Mouse (Mus musculus) midbrain, embryonic 14.5 days (tissue): Measurements from ENCODE around the gene Clic6. TPM values are rescaled to one million over a fixed set of nuclear protein-coding genes. Genes with fewer than 3 reads are reported as not detected.
A peak's percentile ranks its signal among the peaks of the same experiment; 100 is the strongest.

ENCODE experiments used
- ATAC-seq: fragments of 200-750 bp; cut with Nextera tagmentation; 2 replicates; pipeline ENCODE4 v1.8.0; 2017; ENCODE audit warnings: moderate number of reproducible peaks, moderate library complexity; ENCODE audit not compliant: low FRiP score, low TSS enrichment
- DNase-seq: peaks from one replicate; pipeline ENCODE4 v3.0.0-alpha.2; 2015
- H3K27ac ChIP-seq: fragments of 300-500 bp; sonication (generic); replicated peaks from 2 replicates; pipeline ENCODE4 v1.5.1; 2014; ENCODE audit warnings: mild to moderate bottlenecking, low read depth, low read length, moderate library complexity
- H3K27me3 ChIP-seq: fragments of 300-500 bp; sonication (generic); 2 replicates; pipeline ENCODE4 v1.6.1; 2014; ENCODE audit warnings: low read length, control low read depth, mixed read lengths; ENCODE audit not compliant: control insufficient read depth, insufficient read depth
- H3K36me3 ChIP-seq: fragments of 300-500 bp; sonication (generic); 2 replicates; pipeline ENCODE4 v1.6.1; 2014; ENCODE audit warnings: low read length, control low read depth; ENCODE audit not compliant: control insufficient read depth, insufficient read depth
- H3K4me1 ChIP-seq: fragments of 300-500 bp; sonication (generic); 2 replicates; pipeline ENCODE4 v1.6.1; 2014; ENCODE audit warnings: mild to moderate bottlenecking, antibody characterized with exemption, low read length, control low read depth; ENCODE audit not compliant: control insufficient read depth, insufficient read depth
- H3K4me2 ChIP-seq: fragments of 300-500 bp; sonication (generic); 2 replicates; pipeline ENCODE4 v1.6.1; 2014; ENCODE audit warnings: mild to moderate bottlenecking, low read length, moderate library complexity
- H3K4me3 ChIP-seq: fragments of 300-500 bp; sonication (generic); replicated peaks from 2 replicates; pipeline ENCODE4 v1.5.1; 2014; ENCODE audit warnings: low read depth, low read length
- H3K9ac ChIP-seq: fragments of 300-500 bp; sonication (generic); replicated peaks from 2 replicates; pipeline ENCODE4 v1.6.1; 2014; ENCODE audit warnings: mild to moderate bottlenecking, low read length, moderate library complexity
- H3K9me3 ChIP-seq: fragments of 300-500 bp; sonication (generic); 2 replicates; pipeline ENCODE4 v1.6.1; 2016; ENCODE audit warnings: low read length, control low read depth, mixed read lengths; ENCODE audit not compliant: control insufficient read depth
- WGBS: fragments of 180-500 bp; shearing (Covaris S2); extraction: QIAGEN DNeasy Blood & Tissue Kit; methylation state at CpG from one replicate; pipeline ENCODE4 v1.1.7; 2014; 5-methylcytosine and 5-hydroxymethylcytosine counted together
- polyA plus RNA-seq: library from polyadenylated mRNA; unstranded; fragments of >200 nt; fragmentation: Nextera tagmentation; extraction: Ambion mirVana; gene quantifications from 2 replicates; pipeline ENCODE4 v1.2.1, GENCODE M21; 2014

Clic6 gene
- polyA plus RNA-seq, 1 experiment from 2014 or later: 0.91 TPM

- Histone ChIP-seq H3K4me2 (no peak overlapping the region), H3K4me3 (no peak overlapping the region), H3K36me3 (no peaks in the 10 kb centered on the region), H3K27ac (no peak overlapping the region), H3K27me3 (no peaks in the 10 kb centered on the region), H3K9ac (no peak overlapping the region), H3K4me1 (no peaks in the 10 kb centered on the region), H3K9me3 (no peaks in the 10 kb centered on the region)
- DNase-seq (no peak), ATAC-seq (no peak)
- 80% methylated on average over 13 of the region's 13 CpGs for WGBS
Observed at GRCm38 (mm10) chr16:92551266-92552105, 66.0 kb downstream of the Clic6 start.

GRCm38 (mm10) chr16:92552106-92552382 lies 66.5 kb downstream of the Clic6 start:
- Histone ChIP-seq H3K36me3 (no peaks in the 10 kb centered on the region), H3K4me3 (no peak overlapping the region), H3K27ac (no peak overlapping the region), H3K4me1 (no peaks in the 10 kb centered on the region), H3K27me3 (no peaks in the 10 kb centered on the region), H3K9ac (no peak overlapping the region), H3K4me2 (no peak overlapping the region), H3K9me3 (no peaks in the 10 kb centered on the region)
- ATAC-seq (no peak), DNase-seq (no peak)
- 84% methylated on average over 9 of the region's 9 CpGs for WGBS

DNA sequence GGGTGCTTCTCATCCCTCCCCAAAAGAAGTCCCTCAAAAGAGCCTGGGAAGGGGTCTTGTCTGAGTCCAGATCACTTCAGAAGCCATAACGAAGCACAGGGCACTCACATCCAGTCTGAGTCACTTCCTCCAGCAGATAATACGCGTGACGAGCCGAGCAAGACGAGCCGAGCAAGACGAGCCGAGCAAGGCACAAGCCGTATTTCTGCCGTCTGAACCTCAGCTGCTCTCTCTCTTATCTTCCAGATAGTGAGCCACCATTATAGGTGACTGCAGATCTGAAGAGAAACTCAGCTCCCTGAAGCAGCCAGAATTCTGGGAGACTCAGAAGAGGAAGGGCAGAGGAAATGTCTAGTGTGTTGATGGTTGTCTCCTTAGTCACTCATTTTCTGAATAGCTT lies 67.3 kb downstream of the Clic6 start:
- no peak overlapping the region for H3K4me2 ChIP-seq
- H3K36me3 ChIP-seq: no peaks in the 10 kb centered on the region
- WGBS: 73% methylated on average over 11 of the region's 11 CpGs
- no peak overlapping the region for H3K4me3 ChIP-seq
- no peaks in the 10 kb centered on the region for H3K9me3 ChIP-seq
- DNase-seq (no peak), ATAC-seq (no peak)
- no peak overlapping the region for H3K9ac ChIP-seq
- H3K4me1 ChIP-seq: no peaks in the 10 kb centered on the region
- H3K27ac ChIP-seq: no peak overlapping the region
- H3K27me3 ChIP-seq: no peaks in the 10 kb centered on the region

- Histone ChIP-seq H3K9me3 (no peaks in the 10 kb centered on the region), H3K9ac (no peak overlapping the region), H3K4me3 (no peak overlapping the region), H3K27me3 (no peaks in the 10 kb centered on the region), H3K4me2 (no peak overlapping the region), H3K27ac (no peak overlapping the region), H3K4me1 (no peaks in the 10 kb centered on the region), H3K36me3 (no peaks in the 10 kb centered on the region)
- 93% methylated on average over 1 of the region's 1 CpGs for WGBS
- DNase-seq: no peak
- no peak for ATAC-seq
Observed at GRCm38 (mm10) chr16:92555051-92555450, 69.5 kb downstream of the Clic6 start.

GRCm38 (mm10) chr16:92565291-92565690 lies 79.8 kb downstream of the Clic6 start:
- Histone ChIP-seq H3K4me2 (no peak overlapping the region), H3K4me1 (no peaks in the 10 kb centered on the region), H3K36me3 (no peaks in the 10 kb centered on the region), H3K27ac (no peak overlapping the region), H3K9ac (no peak overlapping the region), H3K27me3 (no peaks in the 10 kb centered on the region), H3K4me3 (no peak overlapping the region), H3K9me3 (no peaks in the 10 kb centered on the region)
- peak; percentile 46 for DNase-seq
- 76% methylated on average over 11 of the region's 11 CpGs for WGBS
- ATAC-seq: no peak

DNA sequence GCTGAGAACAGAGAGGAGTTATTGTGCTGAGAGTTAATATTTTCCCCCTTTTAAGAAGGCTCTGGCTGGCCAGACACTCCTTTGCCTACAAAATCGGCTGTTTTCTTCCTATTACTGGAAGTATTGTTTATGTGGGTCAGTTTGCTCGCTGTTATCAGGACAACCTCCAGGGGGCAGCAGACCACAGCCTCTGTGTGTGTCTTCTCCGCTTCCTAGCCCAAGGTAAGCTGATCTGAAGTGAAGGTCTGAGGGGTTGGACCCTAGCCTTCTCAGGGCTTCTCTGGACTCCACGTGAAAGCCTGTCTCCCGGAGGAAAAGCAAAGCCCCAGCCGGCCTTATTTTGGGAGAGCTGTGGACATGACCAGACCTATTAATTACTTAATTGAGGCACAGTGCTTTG lies 80.2 kb downstream of the Clic6 start:
- Histone ChIP-seq H3K36me3 (no peaks in the 10 kb centered on the region), H3K27me3 (no peaks in the 10 kb centered on the region), H3K4me3 (no peak overlapping the region), H3K27ac (no peak overlapping the region), H3K9ac (no peak overlapping the region), H3K4me2 (no peak overlapping the region), H3K9me3 (no peaks in the 10 kb centered on the region), H3K4me1 (no peaks in the 10 kb centered on the region)
- peak; percentile 92 for DNase-seq
- ATAC-seq: no peak
- WGBS: 5% methylated on average over 6 of the region's 6 CpGs

- no peak for ATAC-seq
Observed at GRCm38 (mm10) chr16:92566146-92566545, 80.6 kb downstream of the Clic6 start.

DNA sequence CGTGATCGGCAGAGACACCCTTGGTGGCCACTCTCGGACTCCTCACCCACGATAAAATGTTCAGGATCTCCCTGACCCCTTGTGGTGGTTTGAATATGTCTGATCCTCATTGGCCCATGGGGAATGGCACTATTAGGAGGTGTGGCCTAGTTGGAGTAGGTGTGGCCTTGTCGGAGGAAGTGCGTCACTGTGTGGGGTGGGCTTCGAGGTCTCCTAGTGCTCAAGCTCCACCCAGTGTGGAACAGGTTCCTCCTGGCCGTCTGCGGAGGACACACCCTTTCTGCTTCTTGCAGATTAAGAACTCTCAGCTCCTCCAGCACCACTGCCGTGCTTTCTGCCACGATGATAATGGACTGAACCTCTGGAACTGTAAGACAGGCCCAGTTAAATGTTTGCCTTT lies 85.7 kb downstream of the Clic6 start:
- Histone ChIP-seq H3K4me1 (no peaks in the 10 kb centered on the region), H3K36me3 (no peaks in the 10 kb centered on the region), H3K4me2 (no peak overlapping the region), H3K4me3 (no peak overlapping the region), H3K9ac (no peak overlapping the region), H3K27ac (no peak overlapping the region), H3K9me3 (no peaks in the 10 kb centered on the region), H3K27me3 (no peaks in the 10 kb centered on the region)
- WGBS: 90% methylated on average over 11 of the region's 11 CpGs
- DNase-seq (no peak), ATAC-seq (no peak)

More at GRCm38 (mm10) chr16:92566146-92566545, 80.6 kb downstream of the Clic6 start:
- no peaks in the 10 kb centered on the region for H3K36me3 ChIP-seq
- no peak overlapping the region for H3K4me3 ChIP-seq
- no peak overlapping the region for H3K9ac ChIP-seq
- no peak for DNase-seq
- H3K27ac ChIP-seq: no peak overlapping the region
- no peaks in the 10 kb centered on the region for H3K9me3 ChIP-seq
- H3K4me1 ChIP-seq: no peaks in the 10 kb centered on the region
- 48% methylated on average over 5 of the region's 5 CpGs for WGBS
- no peaks in the 10 kb centered on the region for H3K27me3 ChIP-seq
- H3K4me2 ChIP-seq: no peak overlapping the region

GRCm38 (mm10) chr16:92573193-92573592 lies 87.7 kb downstream of the Clic6 start:
- WGBS: 85% methylated on average over 4 of the region's 4 CpGs
- Histone ChIP-seq H3K4me1 (no peaks in the 10 kb centered on the region), H3K4me3 (no peak overlapping the region), H3K9me3 (no peaks in the 10 kb centered on the region), H3K27me3 (no peaks in the 10 kb centered on the region), H3K36me3 (no peaks in the 10 kb centered on the region), H3K4me2 (no peak overlapping the region), H3K27ac (no peak overlapping the region), H3K9ac (no peak overlapping the region)
- no peak for DNase-seq
- ATAC-seq: no peak
